Mouse (Mus musculus) heart, embryonic 11.5 days (tissue): ENCODE results near the gene Trim7. TPM values are rescaled to one million over a fixed set of nuclear protein-coding genes. Genes with fewer than 3 reads are reported as not detected.

Experiments used
- ATAC-seq: fragments of 200-750 bp; cut with Nextera tagmentation; replicated peaks from 2 replicates; pipeline ENCODE4 v1.8.0; 2017; ENCODE audit warnings: moderate library complexity; ENCODE audit not compliant: insufficient number of reproducible peaks, low FRiP score, low TSS enrichment
- H3K27ac ChIP-seq: fragments of 300-500 bp; sonication (generic); 2 replicates; pipeline ENCODE4 v1.5.1; 2014; ENCODE audit warnings: mild to moderate bottlenecking, low read depth, low read length
- H3K27me3 ChIP-seq: fragments of 300-500 bp; sonication (generic); 2 replicates; pipeline ENCODE4 v1.6.1; 2014; ENCODE audit warnings: mild to moderate bottlenecking, low read length, mixed read lengths; ENCODE audit not compliant: control insufficient read depth, insufficient read depth
- H3K36me3 ChIP-seq: fragments of 300-500 bp; sonication (generic); 2 replicates; pipeline ENCODE4 v1.6.1; 2014; ENCODE audit warnings: mild to moderate bottlenecking, low read length, moderate library complexity, mixed read lengths; ENCODE audit not compliant: control insufficient read depth, insufficient read depth
- H3K4me1 ChIP-seq: fragments of 300-500 bp; sonication (generic); 2 replicates; pipeline ENCODE4 v1.6.1; 2014; ENCODE audit warnings: low read length; ENCODE audit not compliant: control insufficient read depth, insufficient read depth
- H3K4me2 ChIP-seq: fragments of 300-500 bp; sonication (generic); 2 replicates; pipeline ENCODE4 v1.6.1; 2014; ENCODE audit warnings: mild to moderate bottlenecking, moderate library complexity
- H3K4me3 ChIP-seq: fragments of 300-500 bp; sonication (generic); 2 replicates; pipeline ENCODE4 v1.5.1; 2014; ENCODE audit warnings: low read depth, low read length
- H3K9ac ChIP-seq: fragments of 300-500 bp; sonication (generic); 2 replicates; pipeline ENCODE4 v1.6.1; 2014; ENCODE audit warnings: mild to moderate bottlenecking, low read depth, low read length, moderate library complexity
- H3K9me3 ChIP-seq: fragments of 300-500 bp; sonication (generic); replicated peaks from 2 replicates; pipeline ENCODE4 v1.6.1; 2016; ENCODE audit warnings: low read length; ENCODE audit not compliant: control insufficient read depth
- WGBS: fragments of 180-500 bp; shearing (Covaris S2); extraction: QIAGEN DNeasy Blood & Tissue Kit; methylation state at CpG from one replicate; pipeline ENCODE4 v1.1.7; 2014; ENCODE audit not compliant: insufficient replicate concordance; 5-methylcytosine and 5-hydroxymethylcytosine counted together
- polyA plus RNA-seq: library from polyadenylated mRNA; unstranded; fragments of >200 nt; fragmentation: Nextera tagmentation; extraction: Ambion mirVana; gene quantifications from 2 replicates; pipeline ENCODE4 v1.2.1, GENCODE M21; 2014

The Trim7 gene
- polyA plus RNA-seq, 1 experiment from 2014 or later: 0.43 TPM

- Histone ChIP-seq H3K27me3 (peaks cover 8% of the 10 kb centered on the region), H3K9ac (peak overlapping the region; percentile 67), H3K4me2 (peak overlapping the region; percentile 75), H3K9me3 (peaks cover 3% of the 10 kb centered on the region; the same call in 1 of the 2 replicates), H3K27ac (no peak overlapping the region), H3K36me3 (no peaks in the 10 kb centered on the region), H3K4me1 (peaks cover 11% of the 10 kb centered on the region; the same call in 1 of the 2 replicates), H3K4me3 (peak overlapping the region; percentile 72)
- WGBS: under 1% methylated on average over 31 of the region's 31 CpGs
- peak; percentile 70 for ATAC-seq
Observed at GRCm38 (mm10) chr11:48853474-48854180, 27.7 kb downstream of the Trim7 start.

GRCm38 (mm10) chr11:48859014-48859413 is 33.1 kb downstream of the Trim7 start:
- Histone ChIP-seq H3K9me3 (no peaks in the 10 kb centered on the region), H3K4me3 (no peak overlapping the region)

GRCm38 (mm10) chr11:48862784-48863319 is 36.9 kb downstream of the Trim7 start:
- 79% methylated on average over 1 of the region's 1 CpGs for WGBS
- Histone ChIP-seq H3K36me3 (0 out of 2 replicates have a peak, but pooled peaks cover 2% of the 10 kb centered on the region), H3K27me3 (no peaks in the 10 kb centered on the region), H3K4me1 (no peaks in the 10 kb centered on the region), H3K27ac (no peak overlapping the region), H3K9ac (no peak overlapping the region), H3K9me3 (no peaks in the 10 kb centered on the region), H3K4me3 (no peak overlapping the region), H3K4me2 (no peak overlapping the region)
- no peak for ATAC-seq

More at GRCm38 (mm10) chr11:48859014-48859413, 33.1 kb downstream of the Trim7 start:
- no peak overlapping the region for H3K9ac ChIP-seq
- H3K27me3 ChIP-seq: no peaks in the 10 kb centered on the region
- ATAC-seq: no peak
- H3K36me3 ChIP-seq: no peaks in the 10 kb centered on the region
- H3K4me2 ChIP-seq: peak overlapping the region; percentile 75
- WGBS: under 1% methylated on average over 6 of the region's 6 CpGs
- H3K27ac ChIP-seq: no peak overlapping the region
- H3K4me1 ChIP-seq: peaks cover 6% of the 10 kb centered on the region; the same call in 1 of the 2 replicates

- H3K9me3 ChIP-seq: no peaks in the 10 kb centered on the region
- H3K27ac ChIP-seq: no peak overlapping the region
- H3K4me1 ChIP-seq: peaks cover under 1% of the 10 kb centered on the region
- H3K36me3 ChIP-seq: 0 out of 2 replicates have a peak, but pooled peaks cover 2% of the 10 kb centered on the region
- WGBS: 78% methylated on average over 3 of the region's 3 CpGs
- H3K4me3 ChIP-seq: no peak overlapping the region
- no peak overlapping the region for H3K4me2 ChIP-seq
- no peaks in the 10 kb centered on the region for H3K27me3 ChIP-seq
- ATAC-seq: no peak
- H3K9ac ChIP-seq: no peak overlapping the region
Observed at GRCm38 (mm10) chr11:48863808-48864207, 37.9 kb downstream of the Trim7 start.

- peaks cover 11% of the 10 kb centered on the region for H3K4me1 ChIP-seq
- 91% methylated on average over 9 of the region's 9 CpGs for WGBS
- H3K4me2 ChIP-seq: no peak overlapping the region
- H3K4me3 ChIP-seq: no peak overlapping the region
- no peaks in the 10 kb centered on the region for H3K27me3 ChIP-seq
- ATAC-seq: no peak
- H3K9ac ChIP-seq: no peak overlapping the region
- no peak overlapping the region for H3K27ac ChIP-seq
- H3K9me3 ChIP-seq: no peaks in the 10 kb centered on the region
- H3K36me3 ChIP-seq: 0 out of 2 replicates have a peak, but pooled peaks cover 2% of the 10 kb centered on the region
Observed at GRCm38 (mm10) chr11:48866481-48866880, 40.5 kb downstream of the Trim7 start.

- Histone ChIP-seq H3K9ac (peak overlapping the region; percentile 54; the same call in 1 of the 2 replicates), H3K27ac (peak overlapping the region; percentile 55; the same call in 1 of the 2 replicates), H3K27me3 (no peaks in the 10 kb centered on the region), H3K4me1 (peaks cover 13% of the 10 kb centered on the region), H3K4me2 (peak overlapping the region; percentile 74), H3K4me3 (0 out of 2 replicates have a peak overlapping the region, but pooled peaks have one; percentile 8), H3K36me3 (0 out of 2 replicates have a peak, but pooled peaks cover 2% of the 10 kb centered on the region), H3K9me3 (no peaks in the 10 kb centered on the region)
- WGBS: 61% methylated on average over 7 of the region's 7 CpGs
- ATAC-seq: no peak
Observed at GRCm38 (mm10) chr11:48869380-48870110, 43.6 kb downstream of the Trim7 start.

- Histone ChIP-seq H3K4me1 (peaks cover 13% of the 10 kb centered on the region), H3K27me3 (no peaks in the 10 kb centered on the region), H3K9me3 (no peaks in the 10 kb centered on the region), H3K4me2 (peak overlapping the region; percentile 74), H3K9ac (peak overlapping the region; percentile 76), H3K4me3 (peak overlapping the region; percentile 57), H3K27ac (peak overlapping the region; percentile 35; the same call in 1 of the 2 replicates), H3K36me3 (0 out of 2 replicates have a peak, but pooled peaks cover 2% of the 10 kb centered on the region)
- ATAC-seq: no peak
- 27% methylated on average over 7 of the region's 7 CpGs for WGBS
Observed at GRCm38 (mm10) chr11:48870781-48871180, 44.8 kb downstream of the Trim7 start.

GRCm38 (mm10) chr11:48871201-48871772 is 45.3 kb downstream of the Trim7 start, which contains the start of gene Irgm1:
Gene Irgm1, minus strand, starts transcription at chr11:48871683.
- Histone ChIP-seq H3K27me3 (no peaks in the 10 kb centered on the region), H3K4me1 (peaks cover 13% of the 10 kb centered on the region), H3K4me3 (peak within 1 kb of the TSS; percentile 57), H3K36me3 (0 out of 2 replicates have a peak, but pooled peaks cover under 1% of the 10 kb centered on the region), H3K9ac (peak within 1 kb of the TSS; percentile 76), H3K9me3 (no peaks in the 10 kb centered on the region), H3K4me2 (peak within 1 kb of the TSS; percentile 74), H3K27ac (peak within 1 kb of the TSS; percentile 35; the same call in 1 of the 2 replicates)
- 1% methylated on average over 19 of the region's 19 CpGs for WGBS
- peak; percentile 60; the same call in 1 of the 2 replicates for ATAC-seq
